Mouse (Mus musculus) heart, adult 2 months (tissue): Measurements from ENCODE around the gene Lmo7.

Experiments
- CTCF ChIP-seq: fragments of 200-600 bp; IDR thresholded peaks from 2 replicates; pipeline ENCODE4 v1.8.1; 2022; ENCODE audit warnings: antibody characterized with exemption, mild to moderate bottlenecking, moderate library complexity
- POLR2A ChIP-seq: fragments of 200-500 bp; IDR thresholded peaks from 2 replicates; pipeline ENCODE4 v1.6.1; 2011; ENCODE audit warnings: mild to moderate bottlenecking, low read depth, low read length, control low read depth; ENCODE audit not compliant: insufficient read depth

GRCm38 (mm10) chr14:101838231-101838839 is 108.6 kb downstream of the Lmo7 start:
- TF ChIP-seq CTCF (no peak), POLR2A (no peak)
